Mouse (Mus musculus) liver, adult 2 months (tissue): ENCODE data around the gene Insig1.

ENCODE experiments used
- CTCF ChIP-seq: fragments of 200-500 bp; IDR thresholded peaks from 2 replicates; pipeline ENCODE4 v1.5.1; 2011; ENCODE audit warnings: low read depth, low read length, control low read depth
- POLR2A ChIP-seq: fragments of 200-500 bp; IDR thresholded peaks from 2 replicates; pipeline ENCODE4 v1.6.1; 2011; ENCODE audit warnings: low read length, control low read depth; ENCODE audit not compliant: insufficient read depth; ENCODE audit errors: extremely low read depth

DNA sequence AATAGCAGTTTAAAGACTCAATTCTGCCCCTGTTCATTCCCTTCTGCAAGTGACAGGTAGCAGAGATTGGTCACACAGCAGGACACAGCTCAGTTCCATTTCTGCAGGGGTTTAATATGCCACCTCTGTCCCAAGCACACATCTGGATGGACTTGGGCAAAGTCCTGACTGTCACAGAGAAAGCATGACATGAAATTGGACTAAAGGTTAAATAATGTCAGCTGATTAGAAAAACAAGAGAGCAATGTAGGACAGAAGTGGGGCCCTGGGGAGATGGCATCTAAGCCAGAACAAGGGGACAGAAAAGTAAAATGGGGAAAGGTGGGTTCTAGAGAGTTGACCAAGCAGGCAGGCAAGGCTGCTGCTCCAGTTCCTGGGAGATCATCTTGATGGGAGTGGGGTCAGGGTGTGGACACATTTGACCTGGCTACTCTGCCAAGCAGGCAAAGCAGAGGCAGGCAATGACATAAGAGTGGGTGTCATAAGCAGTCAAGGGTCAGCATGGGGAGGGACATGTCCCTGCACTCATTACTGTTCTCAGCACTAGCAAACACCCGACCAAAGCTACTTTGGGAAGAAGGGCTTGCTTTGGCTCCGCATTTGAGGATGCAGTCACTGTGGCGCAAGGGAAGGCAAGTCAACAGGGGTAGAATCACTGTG lies 39.5 kb upstream of the Insig1 start:
- TF ChIP-seq CTCF, result no peak
- TF ChIP-seq POLR2A, result peak; percentile 83; the same call in 1 of the 2 replicates
